Mouse (Mus musculus): ENCODE measurements around the gene Fez1. TPM values are rescaled to one million over a fixed set of nuclear protein-coding genes. Genes with fewer than 3 reads are reported as not detected.

Fez1 gene
- polyA plus RNA-seq, 1 experiment from 2014 or later = 573 TPM

GRCm38 (mm10) chr9:36826612-36827363 is 5.1 kb downstream of the Fez1 start:
- Histone ChIP-seq H3K36me3 (ENCODE audit: control insufficient read depth, insufficient read depth, low read length) (no peaks in the 10 kb centered on the region), H3K27me3 (replicated peaks; ENCODE audit: control insufficient read depth, insufficient read depth, low read length) (no peaks in the 10 kb centered on the region), H3K9me3 (ENCODE audit: control insufficient read depth, low read length) (no peaks in the 10 kb centered on the region), H3K9ac (ENCODE audit: low read depth, low read length) (no peak overlapping the region), H3K4me2 (ENCODE audit: low read length) (no peak overlapping the region), H3K4me3 (ENCODE audit: low read length) (no peak overlapping the region), H3K4me1 (ENCODE audit: control insufficient read depth, insufficient read depth, low read depth, low read length) (peaks cover 8% of the 10 kb centered on the region), H3K27ac (ENCODE audit: low read depth, low read length) (no peak overlapping the region)
- 34% methylated on average over 2 of the region's 2 CpGs for WGBS
- peak; percentile 70; the same call in 1 of the 2 replicates for ATAC-seq

- no peak overlapping the region for H3K27ac ChIP-seq (ENCODE audit: low read depth, low read length)
- no peaks in the 10 kb centered on the region for H3K27me3 ChIP-seq (replicated peaks; ENCODE audit: control insufficient read depth, insufficient read depth, low read length)
- H3K4me1 ChIP-seq (ENCODE audit: control insufficient read depth, insufficient read depth, low read depth, low read length) = peaks cover 21% of the 10 kb centered on the region
- no peaks in the 10 kb centered on the region for H3K36me3 ChIP-seq (ENCODE audit: control insufficient read depth, insufficient read depth, low read length)
- ATAC-seq = no peak
- no peak overlapping the region for H3K4me3 ChIP-seq (ENCODE audit: low read length)
- H3K9me3 ChIP-seq (ENCODE audit: control insufficient read depth, low read length) = no peaks in the 10 kb centered on the region
- H3K9ac ChIP-seq (ENCODE audit: low read depth, low read length) = no peak overlapping the region
- WGBS = 70% methylated on average over 6 of the region's 6 CpGs
- no peak overlapping the region for H3K4me2 ChIP-seq (ENCODE audit: low read length)
These were observed 9.7 kb downstream of the Fez1 start for GRCm38 (mm10) chr9:36831401-36831800.

GRCm38 (mm10) chr9:36832529-36832928 is 10.9 kb downstream of the Fez1 start:
- H3K4me3 ChIP-seq (ENCODE audit: low read length) = peak overlapping the region; percentile 55
- peak; percentile 93 for ATAC-seq
- H3K27ac ChIP-seq (ENCODE audit: low read depth, low read length) = peak overlapping the region; percentile 89
- 1% methylated on average over 27 of the region's 32 CpGs for WGBS
- H3K9me3 ChIP-seq (ENCODE audit: control insufficient read depth, low read length) = no peaks in the 10 kb centered on the region
- no peaks in the 10 kb centered on the region for H3K27me3 ChIP-seq (replicated peaks; ENCODE audit: control insufficient read depth, insufficient read depth, low read length)
- H3K36me3 ChIP-seq (ENCODE audit: control insufficient read depth, insufficient read depth, low read length) = no peaks in the 10 kb centered on the region
- H3K9ac ChIP-seq (ENCODE audit: low read depth, low read length) = peak overlapping the region; percentile 76
- peaks cover 21% of the 10 kb centered on the region for H3K4me1 ChIP-seq (ENCODE audit: control insufficient read depth, insufficient read depth, low read depth, low read length)
- peak overlapping the region; percentile 81 for H3K4me2 ChIP-seq (ENCODE audit: low read length)

- peak overlapping the region; percentile 76 for H3K9ac ChIP-seq (ENCODE audit: low read depth, low read length)
- peak; percentile 78 for ATAC-seq
- H3K9me3 ChIP-seq (ENCODE audit: control insufficient read depth, low read length) = no peaks in the 10 kb centered on the region
- peak overlapping the region; percentile 81 for H3K4me2 ChIP-seq (ENCODE audit: low read length)
- peak overlapping the region; percentile 89 for H3K27ac ChIP-seq (ENCODE audit: low read depth, low read length)
- no peaks in the 10 kb centered on the region for H3K27me3 ChIP-seq (replicated peaks; ENCODE audit: control insufficient read depth, insufficient read depth, low read length)
- H3K36me3 ChIP-seq (ENCODE audit: control insufficient read depth, insufficient read depth, low read length) = no peaks in the 10 kb centered on the region
- WGBS = under 1% methylated on average over 31 of the region's 31 CpGs
- H3K4me1 ChIP-seq (ENCODE audit: control insufficient read depth, insufficient read depth, low read depth, low read length) = peaks cover 21% of the 10 kb centered on the region
- H3K4me3 ChIP-seq (ENCODE audit: low read length) = peak overlapping the region; percentile 55
These were observed 11.6 kb downstream of the Fez1 start for GRCm38 (mm10) chr9:36833043-36833881.

- Histone ChIP-seq H3K27me3 (replicated peaks; ENCODE audit: control insufficient read depth, insufficient read depth, low read length) (no peaks in the 10 kb centered on the region), H3K9me3 (ENCODE audit: control insufficient read depth, low read length) (no peaks in the 10 kb centered on the region), H3K4me3 (ENCODE audit: low read length) (peak overlapping the region; percentile 55), H3K4me1 (ENCODE audit: control insufficient read depth, insufficient read depth, low read depth, low read length) (peaks cover 21% of the 10 kb centered on the region), H3K36me3 (ENCODE audit: control insufficient read depth, insufficient read depth, low read length) (no peaks in the 10 kb centered on the region), H3K9ac (ENCODE audit: low read depth, low read length) (peak overlapping the region; percentile 76), H3K27ac (ENCODE audit: low read depth, low read length) (peak overlapping the region; percentile 89), H3K4me2 (ENCODE audit: low read length) (peak overlapping the region; percentile 81)
- peak; percentile 13 for ATAC-seq
- 9% methylated on average over 3 of the region's 3 CpGs for WGBS
These were observed 12.2 kb downstream of the Fez1 start for GRCm38 (mm10) chr9:36833914-36834313.

- no peak overlapping the region for H3K27ac ChIP-seq (ENCODE audit: low read depth, low read length)
- 51% methylated on average over 4 of the region's 4 CpGs for WGBS
- no peaks in the 10 kb centered on the region for H3K9me3 ChIP-seq (ENCODE audit: control insufficient read depth, low read length)
- H3K36me3 ChIP-seq (ENCODE audit: control insufficient read depth, insufficient read depth, low read length) = peaks cover 39% of the 10 kb centered on the region
- no peak overlapping the region for H3K4me3 ChIP-seq (ENCODE audit: low read length)
- H3K9ac ChIP-seq (ENCODE audit: low read depth, low read length) = no peak overlapping the region
- no peak overlapping the region for H3K4me2 ChIP-seq (ENCODE audit: low read length)
- no peaks in the 10 kb centered on the region for H3K27me3 ChIP-seq (replicated peaks; ENCODE audit: control insufficient read depth, insufficient read depth, low read length)
- no peaks in the 10 kb centered on the region for H3K4me1 ChIP-seq (ENCODE audit: control insufficient read depth, insufficient read depth, low read depth, low read length)
- ATAC-seq = no peak
These were observed 24.7 kb downstream of the Fez1 start for GRCm38 (mm10) chr9:36846346-36846745.

- H3K27ac ChIP-seq (ENCODE audit: low read depth, low read length) = no peak overlapping the region
- H3K4me2 ChIP-seq (ENCODE audit: low read length) = no peak overlapping the region
- no peak overlapping the region for H3K9ac ChIP-seq (ENCODE audit: low read depth, low read length)
- no peaks in the 10 kb centered on the region for H3K9me3 ChIP-seq (ENCODE audit: control insufficient read depth, low read length)
- no peak for ATAC-seq
- no peaks in the 10 kb centered on the region for H3K4me1 ChIP-seq (ENCODE audit: control insufficient read depth, insufficient read depth, low read depth, low read length)
- no peaks in the 10 kb centered on the region for H3K27me3 ChIP-seq (replicated peaks; ENCODE audit: control insufficient read depth, insufficient read depth, low read length)
- WGBS = 82% methylated on average over 2 of the region's 2 CpGs
- H3K4me3 ChIP-seq (ENCODE audit: low read length) = no peak overlapping the region
- H3K36me3 ChIP-seq (ENCODE audit: control insufficient read depth, insufficient read depth, low read length) = peaks cover 46% of the 10 kb centered on the region
These were observed 27.0 kb downstream of the Fez1 start for GRCm38 (mm10) chr9:36848661-36849060.

- Histone ChIP-seq H3K9me3 (ENCODE audit: control insufficient read depth, low read length) (no peaks in the 10 kb centered on the region), H3K27me3 (replicated peaks; ENCODE audit: control insufficient read depth, insufficient read depth, low read length) (no peaks in the 10 kb centered on the region), H3K36me3 (ENCODE audit: control insufficient read depth, insufficient read depth, low read length) (peaks cover 36% of the 10 kb centered on the region), H3K9ac (ENCODE audit: low read depth, low read length) (no peak overlapping the region), H3K4me2 (ENCODE audit: low read length) (no peak overlapping the region), H3K4me3 (ENCODE audit: low read length) (no peak overlapping the region), H3K27ac (ENCODE audit: low read depth, low read length) (no peak overlapping the region), H3K4me1 (ENCODE audit: control insufficient read depth, insufficient read depth, low read depth, low read length) (no peaks in the 10 kb centered on the region)
- ATAC-seq = peak; percentile 71
- WGBS = 53% methylated on average over 1 of the region's 1 CpGs
These were observed 28.4 kb downstream of the Fez1 start for GRCm38 (mm10) chr9:36850091-36850490.

- H3K4me3 ChIP-seq (ENCODE audit: low read length) = no peak overlapping the region
- H3K27ac ChIP-seq (ENCODE audit: low read depth, low read length) = no peak overlapping the region
- H3K27me3 ChIP-seq (replicated peaks; ENCODE audit: control insufficient read depth, insufficient read depth, low read length) = no peaks in the 10 kb centered on the region
- WGBS = 100% methylated on average over 2 of the region's 2 CpGs
- H3K9ac ChIP-seq (ENCODE audit: low read depth, low read length) = no peak overlapping the region
- H3K36me3 ChIP-seq (ENCODE audit: control insufficient read depth, insufficient read depth, low read length) = peaks cover 32% of the 10 kb centered on the region
- H3K4me1 ChIP-seq (ENCODE audit: control insufficient read depth, insufficient read depth, low read depth, low read length) = no peaks in the 10 kb centered on the region
- H3K4me2 ChIP-seq (ENCODE audit: low read length) = no peak overlapping the region
- no peaks in the 10 kb centered on the region for H3K9me3 ChIP-seq (ENCODE audit: control insufficient read depth, low read length)
- no peak for ATAC-seq
These were observed 30.5 kb downstream of the Fez1 start for GRCm38 (mm10) chr9:36852175-36852574.
